Mouse (Mus musculus) limb, embryonic 13.5 days (tissue): ENCODE measurements at regions not wholly inside any gene's neighbourhood (a gene's known extent, or its start where the extent isn't known, plus 50 kb on each side); places are given as distances from the start of the nearest gene placed in this dataset.

Experiments
- ATAC-seq: fragments of 200-750 bp; cut with Nextera tagmentation; 2 replicates; pipeline ENCODE4 v1.8.0; 2017; ENCODE audit warnings: low read depth, moderate number of reproducible peaks, moderate TSS enrichment; ENCODE audit not compliant: low FRiP score
- H3K27ac ChIP-seq: fragments of 300-500 bp; sonication (generic); 2 replicates; pipeline ENCODE4 v1.5.1; 2015; ENCODE audit warnings: inconsistent platforms, mild to moderate bottlenecking, moderate library complexity
- H3K27me3 ChIP-seq: fragments of 300-500 bp; sonication (generic); 2 replicates; pipeline ENCODE4 v1.6.1; 2015; ENCODE audit warnings: mild to moderate bottlenecking, inconsistent platforms
- H3K36me3 ChIP-seq: fragments of 300-500 bp; sonication (generic); 2 replicates; pipeline ENCODE4 v1.6.1; 2015; ENCODE audit warnings: inconsistent platforms, mild to moderate bottlenecking, moderate library complexity
- H3K4me1 ChIP-seq: fragments of 300-500 bp; sonication (generic); 2 replicates; pipeline ENCODE4 v1.6.1; 2015; ENCODE audit warnings: inconsistent platforms
- H3K4me2 ChIP-seq: fragments of 300-500 bp; sonication (generic); replicated peaks from 2 replicates; pipeline ENCODE4 v1.6.1; 2015; ENCODE audit warnings: inconsistent platforms, mild to moderate bottlenecking, moderate library complexity
- H3K4me3 ChIP-seq: fragments of 300-500 bp; sonication (generic); 2 replicates; pipeline ENCODE4 v1.5.1; 2015; ENCODE audit warnings: moderate library complexity, mild to moderate bottlenecking, inconsistent platforms
- H3K9ac ChIP-seq: fragments of 300-500 bp; sonication (generic); 2 replicates; pipeline ENCODE4 v1.6.1; 2015; ENCODE audit warnings: mild to moderate bottlenecking, inconsistent platforms
- H3K9me3 ChIP-seq: fragments of 300-500 bp; sonication (generic); 2 replicates; pipeline ENCODE4 v1.6.1; 2016; ENCODE audit warnings: inconsistent platforms
- WGBS: fragments of 180-500 bp; shearing (Covaris S2); methylation state at CpG from one replicate; pipeline ENCODE4 v1.1.7; 2015; 5-methylcytosine and 5-hydroxymethylcytosine counted together

- Histone ChIP-seq H3K27ac (no peak overlapping the region), H3K9ac (no peak overlapping the region), H3K36me3 (no peaks in the 10 kb centered on the region), H3K27me3 (no peaks in the 10 kb centered on the region; the same call in 1 of the 2 replicates), H3K9me3 (no peaks in the 10 kb centered on the region), H3K4me2 (no peak overlapping the region), H3K4me3 (no peak overlapping the region), H3K4me1 (no peaks in the 10 kb centered on the region)
- WGBS: 77% methylated on average over 6 of the region's 6 CpGs
- no peak for ATAC-seq
Measured at GRCm38 (mm10) chrX:60833456-60833855, 59.8 kb downstream of the Sox3 start.

- H3K9ac ChIP-seq: no peak overlapping the region
- H3K4me1 ChIP-seq: no peaks in the 10 kb centered on the region
- no peak overlapping the region for H3K4me2 ChIP-seq
- no peak overlapping the region for H3K4me3 ChIP-seq
- 34% methylated on average over 19 of the region's 22 CpGs for WGBS
- H3K27ac ChIP-seq: no peak overlapping the region
- ATAC-seq: no peak
- no peaks in the 10 kb centered on the region for H3K36me3 ChIP-seq
- no peaks in the 10 kb centered on the region for H3K9me3 ChIP-seq
- H3K27me3 ChIP-seq: no peaks in the 10 kb centered on the region; the same call in 1 of the 2 replicates
Measured at GRCm38 (mm10) chrX:60831330-60832027, 61.8 kb downstream of the Sox3 start.

GRCm38 (mm10) chrX:60825181-60826080 is 67.8 kb downstream of the Sox3 start:
- Histone ChIP-seq H3K27ac (no peak overlapping the region), H3K9me3 (no peaks in the 10 kb centered on the region), H3K9ac (no peak overlapping the region), H3K27me3 (no peaks in the 10 kb centered on the region), H3K4me1 (no peaks in the 10 kb centered on the region), H3K4me3 (no peak overlapping the region), H3K4me2 (no peak overlapping the region), H3K36me3 (no peaks in the 10 kb centered on the region)
- ATAC-seq: no peak
- 70% methylated on average over 9 of the region's 9 CpGs for WGBS

GRCm38 (mm10) chrX:60798567-60798966 is 94.7 kb downstream of the Sox3 start:
- Histone ChIP-seq H3K36me3 (no peaks in the 10 kb centered on the region), H3K4me2 (no peak overlapping the region), H3K4me1 (no peaks in the 10 kb centered on the region), H3K27me3 (0 out of 2 replicates have a peak, but pooled peaks cover 2% of the 10 kb centered on the region), H3K9me3 (no peaks in the 10 kb centered on the region), H3K9ac (no peak overlapping the region), H3K27ac (no peak overlapping the region), H3K4me3 (no peak overlapping the region)
- ATAC-seq: no peak
- WGBS: 74% methylated on average over 5 of the region's 5 CpGs

GRCm38 (mm10) chrX:60780766-60781165 is 112.5 kb downstream of the Sox3 start:
- H3K9me3 ChIP-seq: no peaks in the 10 kb centered on the region
- H3K4me3 ChIP-seq: no peak overlapping the region
- H3K27ac ChIP-seq: no peak overlapping the region
- no peak overlapping the region for H3K9ac ChIP-seq
- no peak overlapping the region for H3K4me2 ChIP-seq
- H3K27me3 ChIP-seq: no peaks in the 10 kb centered on the region
- H3K36me3 ChIP-seq: no peaks in the 10 kb centered on the region
- 50% methylated on average over 5 of the region's 5 CpGs for WGBS
- ATAC-seq: no peak
- H3K4me1 ChIP-seq: no peaks in the 10 kb centered on the region

GRCm38 (mm10) chrX:60780161-60780560 is 113.1 kb downstream of the Sox3 start:
- WGBS: 52% methylated on average over 2 of the region's 2 CpGs
- no peaks in the 10 kb centered on the region for H3K36me3 ChIP-seq
- no peaks in the 10 kb centered on the region for H3K9me3 ChIP-seq

GRCm38 (mm10) chrX:60773645-60774044 is 119.6 kb downstream of the Sox3 start:
- WGBS: 72% methylated on average over 5 of the region's 5 CpGs
- Histone ChIP-seq H3K36me3 (no peaks in the 10 kb centered on the region), H3K4me2 (no peak overlapping the region), H3K27me3 (no peaks in the 10 kb centered on the region), H3K4me3 (no peak overlapping the region), H3K4me1 (no peaks in the 10 kb centered on the region), H3K9ac (no peak overlapping the region), H3K9me3 (no peaks in the 10 kb centered on the region), H3K27ac (no peak overlapping the region)
- ATAC-seq: no peak

More at GRCm38 (mm10) chrX:60780161-60780560, 113.1 kb downstream of the Sox3 start:
- Histone ChIP-seq H3K4me1 (no peaks in the 10 kb centered on the region), H3K4me3 (no peak overlapping the region), H3K9ac (no peak overlapping the region), H3K4me2 (no peak overlapping the region), H3K27ac (no peak overlapping the region), H3K27me3 (no peaks in the 10 kb centered on the region)
- no peak for ATAC-seq

- no peak overlapping the region for H3K9ac ChIP-seq
- no peaks in the 10 kb centered on the region for H3K4me1 ChIP-seq
- H3K27ac ChIP-seq: no peak overlapping the region
- no peak for ATAC-seq
- H3K27me3 ChIP-seq: no peaks in the 10 kb centered on the region
- no peak overlapping the region for H3K4me3 ChIP-seq
- no peaks in the 10 kb centered on the region for H3K9me3 ChIP-seq
- no peak overlapping the region for H3K4me2 ChIP-seq
- H3K36me3 ChIP-seq: no peaks in the 10 kb centered on the region
- WGBS: 23% methylated on average over 1 of the region's 1 CpGs
Measured at GRCm38 (mm10) chrX:60772439-60772838, 120.8 kb downstream of the Sox3 start.

- Histone ChIP-seq H3K4me3 (no peak overlapping the region), H3K9me3 (no peaks in the 10 kb centered on the region), H3K36me3 (no peaks in the 10 kb centered on the region), H3K27ac (no peak overlapping the region), H3K27me3 (no peaks in the 10 kb centered on the region), H3K4me1 (no peaks in the 10 kb centered on the region), H3K4me2 (no peak overlapping the region), H3K9ac (no peak overlapping the region)
- no peak for ATAC-seq
- 67% methylated on average over 5 of the region's 5 CpGs for WGBS
Measured at GRCm38 (mm10) chrX:60750456-60750855, 142.8 kb downstream of the Sox3 start.

- H3K9ac ChIP-seq: no peak overlapping the region
- ATAC-seq: no peak
- no peak overlapping the region for H3K4me3 ChIP-seq
- no peaks in the 10 kb centered on the region for H3K27me3 ChIP-seq
- no peaks in the 10 kb centered on the region for H3K9me3 ChIP-seq
- H3K36me3 ChIP-seq: no peaks in the 10 kb centered on the region
- no peak overlapping the region for H3K27ac ChIP-seq
- H3K4me2 ChIP-seq: no peak overlapping the region
- H3K4me1 ChIP-seq: no peaks in the 10 kb centered on the region
- 80% methylated on average over 3 of the region's 3 CpGs for WGBS
Measured at GRCm38 (mm10) chrX:60743971-60744370, 149.3 kb downstream of the Sox3 start.

- no peaks in the 10 kb centered on the region for H3K9me3 ChIP-seq
- no peak overlapping the region for H3K4me3 ChIP-seq
- no peaks in the 10 kb centered on the region for H3K36me3 ChIP-seq
- no peak overlapping the region for H3K9ac ChIP-seq
- ATAC-seq: no peak
- no peak overlapping the region for H3K4me2 ChIP-seq
- H3K27me3 ChIP-seq: no peaks in the 10 kb centered on the region
- WGBS: 70% methylated on average over 3 of the region's 3 CpGs
- no peak overlapping the region for H3K27ac ChIP-seq
- no peaks in the 10 kb centered on the region for H3K4me1 ChIP-seq
Measured at GRCm38 (mm10) chrX:60743020-60743707, 150.1 kb downstream of the Sox3 start.
